ENCODE assay signal across 26 mouse cellular contexts in genomic region chr16:56670941-56671340, GRCm38 (mm10). TPM values are rescaled to one million over a fixed set of nuclear protein-coding genes. Genes with fewer than 3 reads are reported as not detected.
A peak's percentile ranks its signal among the peaks of the same experiment; 100 is the strongest.
DNase-seq lines count a peak whose midpoint lies in the region; ATAC-seq and TF ChIP-seq lines count a peak whose summit lies in the region.
"Had no signal": no experiment of that assay in that cellular context is flagged by ENCODE, and none has a peak within 500 bp of the region (broad histone marks: within the 10 kb centered on the region; RNA-seq: fewer than 3 reads in every experiment).

No protein-coding gene starts in this region.

- no peak overlapping the region for H3K4me3 ChIP-seq in liver, adult 2 months (ENCODE audit: insufficient read depth, low read depth, low read length)
- no peak overlapping the region for H3K4me3 ChIP-seq in lung, postnatal 0 days (ENCODE audit: low read depth, low read length)
- H3K4me3 ChIP-seq: forebrain, embryonic 10.5 days; heart, adult 2 months; hindbrain, embryonic 10.5 days; intestine, embryonic 15.5 days; layer of hippocampus, adult 2 months; limb, embryonic 13.5 days; neural tube, embryonic 12.5 days had no signal

- no peaks in the 10 kb centered on the region for H3K27me3 ChIP-seq in liver, adult 2 months (ENCODE audit: control insufficient read depth, insufficient read depth, low read length)
- no peaks in the 10 kb centered on the region for H3K27me3 ChIP-seq in lung, postnatal 0 days (replicated peaks; ENCODE audit: insufficient read depth, low read length)
- H3K27me3 ChIP-seq: intestine, embryonic 15.5 days; limb, embryonic 13.5 days; neural tube, embryonic 12.5 days; Patski had no signal

- intact Hi-C loops in left cerebral cortex, postnatal 4 days (cut with DNase I) = loop anchor here (10.0 kb wide), 1 partner anchor 146 kb away; no protein-coding TSS in a partner anchor

- ATAC-seq in lung, postnatal 0 days = no peak
- ATAC-seq: forebrain, embryonic 16.5 days; hindbrain, embryonic 16.5 days; intestine, embryonic 15.5 days; Patski had no signal

- no peak overlapping the region for H3K9ac ChIP-seq in liver, adult 2 months (ENCODE audit: low read depth, low read length)
- H3K9ac ChIP-seq in lung, postnatal 0 days (replicated peaks; ENCODE audit: low read depth) = no peak overlapping the region
- H3K9ac ChIP-seq: intestine, embryonic 15.5 days; limb, embryonic 13.5 days; liver, embryonic 14.5 days; neural tube, embryonic 12.5 days had no signal

- H3K4me2 ChIP-seq in lung, postnatal 0 days (replicated peaks; ENCODE audit: low read depth, low read length) = no peak overlapping the region
- H3K4me2 ChIP-seq: intestine, embryonic 15.5 days; limb, embryonic 13.5 days; neural tube, embryonic 12.5 days had no signal

- no peak overlapping the region for H3K27ac ChIP-seq in liver, adult 2 months (replicated peaks; ENCODE audit: insufficient read depth, low read depth, low read length)
- H3K27ac ChIP-seq in lung, postnatal 0 days (ENCODE audit: low read length) = no peak overlapping the region
- H3K27ac ChIP-seq: forebrain, embryonic 10.5 days; heart, adult 2 months; hindbrain, embryonic 10.5 days; intestine, embryonic 15.5 days; layer of hippocampus, adult 2 months; limb, embryonic 13.5 days; liver, embryonic 14.5 days; neural tube, embryonic 12.5 days had no signal

- 65% methylated on average over 8 of the region's 8 CpGs for WGBS in liver, adult 2 months
- 52% methylated on average over 8 of the region's 8 CpGs for WGBS in lung, postnatal 0 days

- no peak for TF ChIP-seq POLR2A in liver, adult 2 months (IDR thresholded peaks at IDR 0.05; ENCODE audit: extremely low read depth, insufficient read depth, low read length)

- H3K9me3 ChIP-seq in lung, postnatal 0 days (ENCODE audit: low read length) = no peaks in the 10 kb centered on the region
- H3K9me3 ChIP-seq: forebrain, embryonic 10.5 days; hindbrain, embryonic 10.5 days; intestine, embryonic 15.5 days; limb, embryonic 13.5 days; neural tube, embryonic 12.5 days had no signal

- H3K79me2 ChIP-seq in liver, adult 2 months (ENCODE audit: control insufficient read depth, insufficient read depth, low read length) = no peaks in the 10 kb centered on the region

- TF ChIP-seq EP300 in lung, postnatal 0 days (IDR thresholded peaks at IDR 0.05) = no peak

- no peaks in the 10 kb centered on the region for H3K36me3 ChIP-seq in liver, adult 2 months (ENCODE audit: control insufficient read depth, insufficient read depth, low read length)
- no peaks in the 10 kb centered on the region for H3K36me3 ChIP-seq in lung, postnatal 0 days (ENCODE audit: insufficient read depth, low read length)
- H3K36me3 ChIP-seq: forebrain, embryonic 10.5 days; hindbrain, embryonic 10.5 days; intestine, embryonic 15.5 days; limb, embryonic 13.5 days; neural tube, embryonic 12.5 days had no signal

- DNase-seq in adrenal gland, postnatal 36 days = peak; percentile 5 to 22
- DNase-seq in adrenal gland, adult 8-10 months = no peak
- DNase-seq in liver, adult 2 months (ENCODE audit: extremely low read depth, low read depth, low spot score) = peak; percentile 29
- no peak for DNase-seq in liver
- peak; percentile 58 for DNase-seq in adipocyte (ENCODE audit: low spot score)
- peak; percentile 27 for DNase-seq in lung, postnatal 0 days (ENCODE audit: low spot score)
- no peak for DNase-seq in frontal cortex, postnatal 10 days (ENCODE audit: low spot score in 2 of 2)
- DNase-seq in left cerebral cortex, postnatal 4 days = no peak
- DNase-seq: cerebellum, adult 18-20 months; cerebellum, postnatal 14 days; kidney, adult 9 months; kidney, postnatal 14 days; layer of hippocampus, postnatal 36 days; midbrain, embryonic 14.5 days; right cerebral cortex, postnatal 25 days had no signal

- no peak for TF ChIP-seq CTCF in liver, adult 2 months (IDR thresholded peaks at IDR 0.05; ENCODE audit: low read depth, low read length)
- TF ChIP-seq CTCF in lung, postnatal 0 days (IDR thresholded peaks at IDR 0.05) = no peak

- H3K4me1 ChIP-seq in liver, adult 2 months (ENCODE audit: control insufficient read depth, insufficient read depth, low read length) = no peaks in the 10 kb centered on the region
- H3K4me1 ChIP-seq in lung, postnatal 0 days (ENCODE audit: insufficient read depth, low read depth, low read length) = no peaks in the 10 kb centered on the region
- H3K4me1 ChIP-seq: hindbrain, embryonic 10.5 days; intestine, embryonic 15.5 days; neural tube, embryonic 12.5 days had no signal

RNA-seq across cellular contexts. Expression of gene Tfg, which starts 46.3 kb away (rescaled TPM):
- total RNA-seq in adrenal gland, postnatal 36 days (2021) = 10 to 100 TPM; 66.5 to 67.4 TPM
- 10 to 100 TPM; 61.0 to 76.1 (median 66.5) TPM for total RNA-seq in adrenal gland, adult 8-10 months (2022)
- total RNA-seq in liver, adult 2 months (2014; rRNA removed) = 22.1 and 24.1 TPM in 2 replicates
- 68.6 and 78.2 TPM in 2 replicates for polyA plus RNA-seq in liver, adult 2 months (2012; rRNA removed)
- polyA plus RNA-seq in lung, postnatal 0 days (2015; fragmentation: Nextera tagmentation; extraction: Ambion mirVana) = 74.1 and 74.3 TPM in 2 replicates
- total RNA-seq in left cerebral cortex, postnatal 4 days (2021) = 10 to 100 TPM; 85.5 to 91.4 TPM

Comparison
In these comparisons a context has a peak if more than half of its experiments do, and no peak if none do; other contexts are left out.
1. DNase-seq: peak in adrenal gland, postnatal 36 days (2 of 2), liver, adult 2 months (single experiment), adipocyte (single experiment) and lung, postnatal 0 days (single experiment); none in adrenal gland, adult 8-10 months (single experiment), liver (single experiment), frontal cortex, postnatal 10 days (0 of 2) and left cerebral cortex, postnatal 4 days (single experiment).